Comparison of ENCODE assay signal across 15 mouse cellular contexts in genomic region chr1:106352801-106353511, GRCm38 (mm10).
DNase-seq lines count a peak whose midpoint lies in the region; ATAC-seq lines count a peak whose summit lies in the region.
"Had no signal": no experiment of that assay in that cellular context is flagged by ENCODE, and none has a peak within 500 bp of the region (broad histone marks: within the 10 kb centered on the region; RNA-seq: fewer than 3 reads in every experiment).

No protein-coding gene starts in this region.

- ATAC-seq in frontal cortex, adult (ENCODE audit: low TSS enrichment): peak; percentile 80
- ATAC-seq in midbrain, embryonic 11.5 days (ENCODE audit: low FRiP score): no peak
- ATAC-seq in forebrain, embryonic 15.5 days (replicated peaks): no peak
- ATAC-seq: forebrain, postnatal 0 days; intestine, embryonic 16.5 days had no signal

- no peak overlapping the region for H3K4me3 ChIP-seq in midbrain, embryonic 11.5 days (ENCODE audit: low read depth, low read length)
- no peak overlapping the region for H3K4me3 ChIP-seq in midbrain, embryonic 10.5 days
- H3K4me3 ChIP-seq in forebrain, embryonic 15.5 days: no peak overlapping the region
- H3K4me3 ChIP-seq: embryonic facial prominence, embryonic 13.5 days; neural tube, embryonic 13.5 days had no signal

- H3K4me1 ChIP-seq in midbrain, embryonic 11.5 days (ENCODE audit: control insufficient read depth, insufficient read depth, low read length): no peaks in the 10 kb centered on the region
- no peaks in the 10 kb centered on the region for H3K4me1 ChIP-seq in midbrain, embryonic 10.5 days
- no peaks in the 10 kb centered on the region for H3K4me1 ChIP-seq in forebrain, embryonic 15.5 days
- H3K4me1 ChIP-seq: neural tube, embryonic 13.5 days had no signal

- H3K9me3 ChIP-seq in midbrain, embryonic 11.5 days (ENCODE audit: control insufficient read depth, low read length): no peaks in the 10 kb centered on the region
- no peaks in the 10 kb centered on the region for H3K9me3 ChIP-seq in midbrain, embryonic 10.5 days (replicated peaks)
- no peaks in the 10 kb centered on the region for H3K9me3 ChIP-seq in forebrain, embryonic 15.5 days
- H3K9me3 ChIP-seq: embryonic facial prominence, embryonic 13.5 days; neural tube, embryonic 13.5 days had no signal

- 91% methylated on average over 2 of the region's 2 CpGs for WGBS in midbrain, embryonic 11.5 days
- 87% methylated on average over 2 of the region's 2 CpGs for WGBS in midbrain, embryonic 10.5 days
- WGBS in forebrain, embryonic 15.5 days: 92% methylated on average over 2 of the region's 2 CpGs

- H3K36me3 ChIP-seq in midbrain, embryonic 11.5 days (ENCODE audit: control insufficient read depth, insufficient read depth, low read length): no peaks in the 10 kb centered on the region
- H3K36me3 ChIP-seq in midbrain, embryonic 10.5 days: peaks cover 14% of the 10 kb centered on the region
- peaks cover 7% of the 10 kb centered on the region; the same call in 1 of the 2 replicates for H3K36me3 ChIP-seq in forebrain, embryonic 15.5 days

- no peak overlapping the region for H3K27ac ChIP-seq in midbrain, embryonic 11.5 days (ENCODE audit: low read depth, low read length)
- H3K27ac ChIP-seq in midbrain, embryonic 10.5 days (replicated peaks): no peak overlapping the region
- no peak overlapping the region for H3K27ac ChIP-seq in forebrain, embryonic 15.5 days (replicated peaks)
- H3K27ac ChIP-seq: embryonic facial prominence, embryonic 13.5 days; neural tube, embryonic 13.5 days had no signal

- no peak overlapping the region for H3K4me2 ChIP-seq in midbrain, embryonic 11.5 days
- no peak overlapping the region for H3K4me2 ChIP-seq in forebrain, embryonic 15.5 days (replicated peaks)
- H3K4me2 ChIP-seq: embryonic facial prominence, embryonic 13.5 days; neural tube, embryonic 13.5 days had no signal

- H3K27me3 ChIP-seq in midbrain, embryonic 11.5 days (ENCODE audit: control insufficient read depth, insufficient read depth, low read length): no peaks in the 10 kb centered on the region
- no peaks in the 10 kb centered on the region for H3K27me3 ChIP-seq in midbrain, embryonic 10.5 days (ENCODE audit: low read depth, poor library complexity, severe bottlenecking)
- no peaks in the 10 kb centered on the region for H3K27me3 ChIP-seq in forebrain, embryonic 15.5 days
- H3K27me3 ChIP-seq: embryonic facial prominence, embryonic 13.5 days; neural tube, embryonic 13.5 days had no signal

- no peak overlapping the region for H3K9ac ChIP-seq in midbrain, embryonic 11.5 days (ENCODE audit: low read length)
- no peak overlapping the region for H3K9ac ChIP-seq in forebrain, embryonic 15.5 days (replicated peaks)
- H3K9ac ChIP-seq: embryonic facial prominence, embryonic 13.5 days; forebrain, postnatal 0 days; neural tube, embryonic 13.5 days had no signal

- no peak for DNase-seq in frontal cortex, postnatal 14 days (ENCODE audit: low spot score in 2 of 2)
- peak; percentile 21 for DNase-seq in midbrain, embryonic 11.5 days (ENCODE audit: low spot score, missing footprints)
- no peak for DNase-seq in midbrain, embryonic 10.5 days (ENCODE audit: low spot score)
- peak; percentile 19 for DNase-seq in cerebellum, adult 8-10 months
- peak; percentile 6 to 35 for DNase-seq in right cerebral cortex, postnatal 36 days (ENCODE audit: low spot score in 2 of 2)
- no peak for DNase-seq in adrenal gland, adult (ENCODE audit: inconsistent age in 2 of 2, low spot score in 1 of 2)
- DNase-seq: adrenal gland, adult 8-10 months; forebrain, postnatal 0 days; kidney, postnatal 36 days; thymus, postnatal 14 days had no signal

Comparison
In these comparisons a context has a peak if more than half of its experiments do, and no peak if none do; other contexts are left out.
1. DNase-seq: peak in midbrain, embryonic 11.5 days (single experiment), cerebellum, adult 8-10 months (single experiment) and right cerebral cortex, postnatal 36 days (2 of 2); none in frontal cortex, postnatal 14 days (0 of 2), midbrain, embryonic 10.5 days (single experiment) and adrenal gland, adult (0 of 2).